Mouse (Mus musculus): ENCODE data around the gene Cdon.

Cdon gene

DNA sequence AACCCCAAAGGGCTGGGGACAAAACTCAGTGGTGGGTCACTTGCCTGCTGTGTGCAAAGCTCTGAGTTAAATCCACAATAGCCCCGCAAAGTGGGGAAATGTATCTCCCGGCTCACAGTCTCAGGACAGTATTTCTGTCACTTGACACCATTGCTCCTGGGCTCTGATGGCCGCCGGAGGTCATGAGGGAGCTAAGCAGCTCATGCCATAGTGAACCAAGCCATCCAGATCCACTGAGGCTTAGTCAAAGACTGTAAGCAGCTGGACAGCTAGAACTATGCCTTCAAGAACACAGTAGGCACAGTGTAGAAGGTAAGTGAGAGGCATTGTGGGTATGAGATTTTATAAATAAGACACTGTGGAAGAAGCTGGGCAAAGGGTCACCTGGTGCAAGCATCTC is 74.0 kb downstream of the Cdon start:
- no peak for DNase-seq

DNA sequence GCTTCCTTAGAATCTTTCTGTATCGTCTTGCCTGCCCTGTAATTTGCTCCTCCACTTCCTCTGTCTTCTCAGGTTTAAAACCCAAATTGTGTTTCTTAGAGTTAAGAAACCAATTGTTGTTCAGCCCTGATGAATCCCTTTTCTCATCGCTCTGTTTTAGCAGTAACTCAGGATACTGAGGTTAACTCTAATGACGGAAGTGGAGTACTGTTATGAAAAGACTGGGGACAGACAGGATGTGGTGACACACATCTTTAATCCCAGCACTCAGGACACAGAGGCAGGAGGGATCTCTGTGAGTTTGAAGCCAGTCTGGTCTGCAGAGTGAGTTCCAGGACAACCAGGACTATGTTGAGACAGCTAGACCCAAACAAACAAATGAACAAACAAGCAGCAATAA is 74.5 kb downstream of the Cdon start:
- no peak for DNase-seq

DNA sequence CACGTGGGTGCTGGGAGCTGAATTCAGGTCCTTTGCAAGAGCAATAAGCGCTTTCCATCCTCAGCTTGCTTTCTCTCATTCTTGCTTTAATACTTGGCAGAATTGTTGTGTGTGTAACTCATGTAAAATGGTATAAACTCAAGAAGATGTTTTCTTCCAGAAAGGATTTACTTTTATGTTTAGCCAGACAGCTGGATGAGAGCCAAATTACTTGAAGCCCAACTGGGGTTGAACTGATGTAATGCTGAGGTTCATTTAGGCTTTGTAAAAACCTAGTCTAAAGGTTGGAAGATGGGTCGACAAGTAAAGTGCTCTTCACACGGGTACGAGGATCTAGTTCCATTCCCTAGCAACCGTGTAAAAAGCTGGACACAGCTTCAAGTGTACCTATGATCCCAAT is 79.0 kb downstream of the Cdon start:
- DNase-seq: no peak

DNA sequence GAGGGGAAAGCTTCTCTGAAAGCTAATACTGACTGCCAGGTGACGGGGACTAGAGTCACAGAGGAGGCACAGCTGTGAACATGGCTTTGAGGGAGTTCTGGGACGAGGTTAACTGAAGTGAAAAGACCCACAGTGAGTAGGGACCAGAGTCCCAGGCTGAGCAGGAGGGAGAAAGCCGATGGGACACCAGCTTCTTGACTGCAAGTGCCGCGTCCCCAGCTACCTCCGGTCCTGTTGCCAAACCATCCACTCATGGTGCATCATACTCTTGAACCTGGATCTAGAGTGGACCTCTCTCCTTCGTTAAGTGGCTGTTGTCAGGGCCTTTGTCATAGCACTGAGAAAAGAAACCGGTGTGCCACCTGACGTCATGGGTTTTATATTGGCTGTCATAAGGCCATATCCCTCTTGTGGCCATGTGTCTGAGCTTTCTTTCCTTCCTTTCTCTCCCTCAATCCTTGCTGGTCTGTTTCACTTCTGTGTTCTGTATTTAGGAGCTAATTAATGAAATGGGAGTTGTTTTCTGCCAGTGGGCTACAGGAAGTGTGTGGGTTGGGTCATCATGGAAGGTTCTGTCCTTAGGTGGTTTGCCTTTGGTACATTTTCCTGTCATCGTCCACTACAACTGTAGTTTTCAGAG is 81.6 kb downstream of the Cdon start:
- no peak for DNase-seq

DNA sequence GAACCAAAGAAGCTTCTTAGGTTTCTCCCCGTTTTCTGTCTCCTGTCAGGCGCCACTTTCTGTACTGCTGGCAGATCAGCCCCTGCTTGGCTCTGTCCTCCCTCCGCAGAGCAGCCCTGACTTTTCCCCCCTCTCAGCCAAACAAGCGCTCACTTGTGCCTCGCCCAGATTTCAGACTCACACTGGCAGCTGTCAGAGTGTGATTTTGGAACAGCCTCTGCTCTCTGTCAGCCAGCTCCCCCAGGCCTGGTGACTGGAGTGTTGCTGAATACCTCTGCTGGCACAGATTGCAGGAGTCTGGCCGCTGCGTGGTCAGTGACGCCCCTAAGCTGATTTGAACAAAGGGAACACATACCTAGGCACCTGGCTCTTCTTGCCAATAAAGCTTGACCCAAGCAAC is 87.3 kb downstream of the Cdon start:
- DNase-seq: no peak

DNA sequence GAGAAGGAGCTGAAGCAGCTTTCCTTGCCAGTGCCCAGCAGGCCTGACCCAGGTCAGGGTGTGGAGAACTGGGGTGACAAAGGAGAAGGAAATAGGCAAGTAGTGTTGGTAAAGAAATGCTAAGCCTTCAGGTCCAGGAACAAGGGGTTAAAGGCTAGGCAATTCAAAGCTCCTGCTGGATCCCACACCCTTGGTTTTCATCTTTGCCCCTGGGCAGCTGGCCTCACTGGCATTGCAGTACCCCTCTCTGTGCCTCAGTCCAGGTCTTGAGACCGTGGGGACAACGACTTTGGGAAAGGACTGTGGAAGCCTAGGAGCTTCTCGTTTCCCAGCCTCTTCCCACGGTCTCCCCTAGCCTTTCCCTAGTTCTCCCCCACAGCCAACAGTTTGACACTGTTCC is 93.0 kb downstream of the Cdon start:
- no peak for DNase-seq

DNA sequence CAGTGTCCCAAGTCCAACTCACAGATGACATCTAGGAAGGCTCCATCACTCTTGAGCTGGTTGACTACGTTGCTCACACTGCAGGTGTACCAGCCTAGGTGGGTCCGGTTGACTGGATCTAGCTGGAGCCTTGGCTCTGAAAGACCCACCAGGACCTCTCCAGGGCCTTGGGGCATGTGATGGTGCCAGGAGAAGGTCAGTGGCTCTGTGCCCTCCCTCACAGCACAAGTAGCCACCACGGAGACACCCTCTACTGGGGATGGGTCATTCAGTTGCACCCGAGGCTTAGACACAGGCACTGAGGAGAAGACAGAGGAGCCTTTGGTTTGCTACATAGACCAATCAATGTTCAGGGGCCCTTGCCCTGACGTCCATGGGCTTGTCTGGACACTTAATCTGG is 95.3 kb downstream of the Cdon start:
- no peak for DNase-seq

DNA sequence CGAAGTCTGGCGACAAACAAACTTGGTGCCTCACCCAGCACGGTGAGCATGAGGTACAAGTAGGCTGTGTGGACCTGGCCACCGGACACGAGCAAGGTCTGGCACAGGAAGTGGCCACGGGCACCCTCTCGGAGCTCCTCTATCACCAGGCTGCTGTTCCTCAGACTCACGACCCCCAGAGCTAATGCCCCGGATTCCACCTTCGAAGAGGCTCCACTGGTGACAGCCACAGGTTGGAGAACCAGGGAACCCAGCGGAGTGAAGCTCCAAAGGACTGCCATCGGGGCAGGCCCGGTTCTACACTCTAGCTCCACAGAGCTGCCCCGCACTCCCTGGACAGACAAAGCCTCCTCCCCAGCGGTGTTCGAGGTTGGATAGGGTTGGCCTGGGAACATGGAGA is 95.8 kb downstream of the Cdon start:
- DNase-seq: no peak

DNA sequence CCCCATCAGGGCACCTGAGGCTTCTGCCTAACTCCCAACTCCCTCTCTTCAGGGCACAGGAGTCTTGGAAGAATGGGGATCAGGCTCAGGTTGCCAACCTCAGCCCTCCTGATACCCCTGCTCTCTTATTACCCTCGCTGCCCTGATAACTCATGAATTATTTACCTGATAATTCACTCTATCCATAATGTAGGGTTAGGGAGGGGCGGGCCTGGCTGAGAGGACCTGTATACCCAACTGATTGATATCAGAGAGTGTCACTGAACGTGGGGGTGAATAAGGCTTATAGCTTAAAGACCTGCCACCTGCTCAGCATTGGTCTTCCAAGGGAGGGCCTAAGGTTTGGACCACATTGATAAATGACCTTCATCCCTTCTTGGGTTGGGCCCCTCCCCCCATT is 97.2 kb downstream of the Cdon start, which contains the start of gene Gm1113:
TSS of gene Gm1113 (minus strand) at position 101 of the 400 bp plus-strand sequence.
- DNase-seq: no peak

DNA sequence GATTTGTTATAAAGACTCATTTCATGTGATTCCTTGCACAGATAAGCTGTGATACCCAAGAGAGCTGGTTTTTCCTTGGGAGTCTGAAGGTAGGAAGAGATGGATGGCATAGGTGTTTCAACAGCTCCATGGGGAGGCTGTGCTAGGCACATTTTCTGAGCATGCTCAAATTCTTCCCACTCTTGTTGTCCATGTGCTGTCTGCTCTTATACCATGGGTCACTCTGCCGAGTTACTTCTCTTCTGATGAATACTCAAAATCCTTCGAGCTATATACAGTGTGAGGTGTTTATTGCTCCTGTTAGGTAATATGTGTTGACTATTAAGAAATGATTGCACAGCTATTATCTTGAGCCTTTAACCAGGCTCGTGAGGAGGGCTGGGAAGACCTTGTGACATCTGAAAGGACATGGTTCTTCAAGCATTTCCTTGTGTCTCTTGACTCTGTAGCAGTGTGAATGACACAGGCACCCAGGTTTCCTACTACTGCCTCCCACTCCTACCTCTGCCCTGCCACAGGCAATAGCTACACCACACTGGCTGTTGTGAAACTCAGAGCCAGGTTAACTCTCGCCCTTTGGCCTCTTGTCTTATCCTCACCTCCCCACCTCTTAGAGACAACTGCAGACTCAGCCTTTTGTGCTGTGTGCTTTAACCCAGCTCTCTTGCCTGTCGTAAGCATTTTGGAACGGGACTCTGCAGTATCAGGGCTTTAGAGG is 99.9 kb downstream of the Cdon start:
- DNase-seq: no peak

DNA sequence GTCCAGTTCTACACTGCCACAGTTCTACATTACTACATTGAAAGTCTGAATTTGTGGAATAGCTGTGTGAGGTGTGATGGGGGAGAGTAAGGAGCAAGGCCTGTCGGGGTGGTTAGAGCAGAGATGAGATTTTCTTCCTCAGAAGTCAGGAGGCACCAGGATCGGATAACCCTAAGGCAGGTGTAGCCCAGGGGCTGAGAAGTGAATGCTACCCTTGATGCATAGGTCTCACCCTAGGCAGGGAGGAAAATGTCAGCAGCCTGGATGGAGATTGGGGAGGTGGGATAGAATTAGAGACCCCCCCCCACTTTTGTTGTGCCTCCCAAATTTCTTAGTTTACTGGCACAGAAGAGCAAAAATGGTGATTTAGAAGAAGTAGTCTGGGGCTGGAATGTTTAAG is 101.3 kb downstream of the Cdon start:
- DNase-seq: no peak

DNA sequence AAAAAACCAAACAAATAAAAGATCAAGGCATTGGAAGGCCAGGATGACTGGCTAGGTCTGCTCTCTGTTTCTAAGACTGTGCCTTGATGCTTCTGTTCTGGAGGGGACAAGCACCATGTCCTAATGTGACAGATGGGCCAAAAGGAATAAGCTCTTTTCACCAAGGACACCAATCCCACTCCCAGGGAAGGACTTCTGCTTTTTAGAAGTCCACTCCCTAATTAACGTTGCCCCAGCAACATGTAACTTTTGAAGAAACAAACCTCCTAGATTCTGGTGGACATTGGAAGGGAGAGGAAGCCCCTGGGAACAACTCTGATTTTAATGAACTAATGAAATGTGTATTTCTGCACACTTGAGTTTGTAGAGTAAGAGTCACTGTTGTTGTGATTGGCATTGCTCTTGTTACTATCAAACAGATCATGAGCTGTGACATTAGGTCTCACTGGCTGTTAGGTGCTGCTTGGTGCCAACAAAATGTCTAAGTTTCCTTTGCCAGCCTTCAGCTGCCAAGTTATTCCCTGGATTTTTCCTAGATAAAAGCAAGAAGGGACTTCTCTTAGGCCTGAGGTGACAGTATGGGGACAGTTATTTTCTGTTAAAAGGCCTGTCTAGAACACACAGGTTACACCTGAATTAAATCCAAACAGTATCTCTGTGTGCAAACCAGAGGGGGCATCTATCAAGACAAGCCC is 102.0 kb downstream of the Cdon start:
- no peak for DNase-seq

DNA sequence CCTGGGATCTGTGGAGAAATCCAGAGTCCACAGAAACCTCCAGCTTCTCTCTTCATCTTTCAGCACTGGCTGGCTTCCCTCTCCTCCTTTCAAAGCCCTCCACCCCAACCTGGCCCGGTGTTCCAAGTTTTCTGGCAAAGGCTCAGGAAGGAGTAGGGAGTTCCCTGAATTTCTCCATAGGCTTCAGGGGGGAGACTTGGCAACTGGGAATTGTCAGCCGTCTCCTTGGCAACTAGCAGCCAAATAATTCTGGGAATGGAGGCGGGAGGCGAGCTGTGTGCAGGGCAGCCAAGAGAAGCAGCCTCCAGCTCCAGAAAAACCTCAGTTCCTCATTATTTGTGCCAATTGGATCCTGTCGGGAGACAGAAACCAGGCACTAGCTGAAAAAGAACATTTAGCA is 102.6 kb downstream of the Cdon start:
- DNase-seq: no peak

DNA sequence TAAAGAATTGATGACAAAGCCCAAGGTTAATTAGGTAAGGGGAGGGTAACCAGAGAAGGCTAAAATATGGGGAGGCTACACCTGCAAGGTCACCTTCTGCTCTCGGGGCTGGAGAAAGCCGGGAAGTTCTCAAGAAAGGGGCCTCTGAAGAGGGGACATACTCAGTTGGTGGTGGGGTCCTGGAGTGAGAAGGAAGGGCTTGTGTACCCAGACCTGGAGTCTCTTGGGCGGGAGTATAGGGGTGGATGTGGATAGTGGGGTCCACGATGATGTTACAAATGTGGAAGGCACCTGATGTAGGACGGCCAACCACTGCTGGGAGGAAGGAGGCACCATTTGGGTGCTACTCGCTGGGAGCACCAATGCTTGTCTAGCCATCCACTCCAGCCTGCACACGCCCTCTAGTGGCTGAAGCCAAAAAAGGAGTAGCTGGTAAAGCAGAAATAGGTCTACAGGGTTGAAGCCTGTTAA is 103.0 kb downstream of the Cdon start:
- peak; percentile 43 for DNase-seq

DNA sequence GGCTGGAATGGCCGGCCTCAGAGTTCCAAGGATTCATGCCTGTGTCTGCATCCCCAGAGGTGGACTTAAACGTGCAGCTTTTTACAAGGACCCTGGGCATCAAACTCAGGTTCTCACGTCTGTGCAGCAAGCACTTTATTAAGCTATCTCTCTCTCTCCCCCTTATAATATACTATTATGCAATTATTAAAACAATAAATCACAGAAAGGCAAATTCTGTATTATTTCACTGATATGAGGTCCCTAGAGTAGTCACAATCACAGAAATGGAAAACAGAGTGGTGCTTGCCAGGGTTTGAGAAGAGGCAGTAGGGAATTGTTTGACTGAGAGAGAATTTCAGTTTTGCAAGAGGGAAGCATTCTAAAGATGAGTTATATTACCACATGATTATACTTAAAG is 108.2 kb downstream of the Cdon start:
- DNase-seq: no peak

DNA sequence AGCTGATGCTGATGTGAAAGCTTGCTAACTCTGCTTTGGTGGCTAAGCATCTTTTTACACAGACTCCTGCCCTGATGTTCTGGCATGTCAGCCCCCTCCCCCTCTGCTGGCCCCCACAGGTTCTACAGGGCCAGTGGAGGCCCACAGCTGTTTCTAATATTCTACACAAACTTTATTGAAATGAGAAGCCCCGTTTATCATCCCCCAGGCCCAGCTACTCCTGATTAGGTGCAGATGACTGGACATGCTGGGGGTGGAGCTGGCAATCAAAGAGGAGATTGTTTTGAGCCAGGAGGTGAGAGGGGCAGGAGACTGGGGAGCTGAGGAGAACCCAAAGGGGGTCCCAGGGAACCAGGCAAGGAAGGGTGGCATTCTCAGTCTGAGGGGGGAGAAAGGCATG is 108.9 kb downstream of the Cdon start:
- DNase-seq: no peak

DNA sequence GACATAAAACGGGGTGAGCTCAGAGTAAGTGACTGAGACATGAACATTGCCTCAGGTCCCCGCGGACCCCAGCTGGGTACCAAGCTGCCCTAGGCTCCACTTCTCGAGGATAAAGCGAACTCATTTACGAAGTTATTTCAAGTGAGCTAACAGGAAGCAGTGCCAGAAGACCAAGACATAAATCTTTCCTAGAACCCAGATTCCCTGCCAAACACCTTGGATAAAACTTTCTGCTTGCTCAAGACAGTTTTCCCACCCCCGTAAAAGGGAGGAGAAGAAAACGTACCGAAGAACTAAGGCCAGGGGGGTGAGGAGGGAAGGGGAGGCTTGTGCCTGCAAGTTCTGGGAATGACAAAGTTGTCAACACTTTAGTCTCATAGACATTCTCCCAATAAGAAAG is 112.3 kb downstream of the Cdon start:
- DNase-seq: no peak

DNA sequence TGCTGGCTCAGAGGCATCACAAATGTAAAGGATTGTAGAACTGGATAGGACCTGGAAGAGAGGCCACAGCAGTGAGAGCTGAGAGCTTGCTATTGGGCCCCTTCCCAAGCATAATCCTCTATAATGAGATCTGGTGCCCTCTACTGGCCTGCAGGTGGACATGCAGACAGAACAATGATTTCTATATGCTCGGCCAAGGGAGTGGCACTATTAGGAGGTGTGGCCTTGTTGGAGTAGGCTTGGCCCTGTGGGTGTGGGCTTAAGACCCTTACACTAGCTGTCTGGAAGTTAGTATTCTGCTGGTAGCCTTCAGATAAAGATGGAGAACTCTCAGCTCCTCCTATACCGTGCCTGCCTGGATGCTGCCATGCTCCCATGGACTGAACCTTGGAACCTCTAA is 114.2 kb downstream of the Cdon start:
- no peak for DNase-seq

DNA sequence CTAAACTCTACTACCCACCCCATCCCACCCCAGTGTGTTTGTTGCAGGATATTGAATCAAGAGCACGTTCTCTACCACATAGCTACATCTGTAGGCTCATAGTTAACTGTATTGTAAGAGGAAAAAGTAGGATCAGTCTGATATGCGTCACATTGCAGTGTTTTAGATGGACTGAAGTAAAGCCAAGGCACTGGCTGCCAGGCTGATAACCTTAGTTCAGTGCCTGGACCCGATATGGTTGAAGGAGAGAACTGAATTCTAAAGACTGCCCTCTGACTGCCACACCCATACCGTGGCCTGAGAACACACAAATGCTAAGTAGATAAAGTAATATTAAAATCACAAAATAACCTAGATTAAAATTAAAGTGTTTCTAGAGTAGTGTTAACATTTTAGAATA is 114.9 kb downstream of the Cdon start:
- DNase-seq: no peak

DNA sequence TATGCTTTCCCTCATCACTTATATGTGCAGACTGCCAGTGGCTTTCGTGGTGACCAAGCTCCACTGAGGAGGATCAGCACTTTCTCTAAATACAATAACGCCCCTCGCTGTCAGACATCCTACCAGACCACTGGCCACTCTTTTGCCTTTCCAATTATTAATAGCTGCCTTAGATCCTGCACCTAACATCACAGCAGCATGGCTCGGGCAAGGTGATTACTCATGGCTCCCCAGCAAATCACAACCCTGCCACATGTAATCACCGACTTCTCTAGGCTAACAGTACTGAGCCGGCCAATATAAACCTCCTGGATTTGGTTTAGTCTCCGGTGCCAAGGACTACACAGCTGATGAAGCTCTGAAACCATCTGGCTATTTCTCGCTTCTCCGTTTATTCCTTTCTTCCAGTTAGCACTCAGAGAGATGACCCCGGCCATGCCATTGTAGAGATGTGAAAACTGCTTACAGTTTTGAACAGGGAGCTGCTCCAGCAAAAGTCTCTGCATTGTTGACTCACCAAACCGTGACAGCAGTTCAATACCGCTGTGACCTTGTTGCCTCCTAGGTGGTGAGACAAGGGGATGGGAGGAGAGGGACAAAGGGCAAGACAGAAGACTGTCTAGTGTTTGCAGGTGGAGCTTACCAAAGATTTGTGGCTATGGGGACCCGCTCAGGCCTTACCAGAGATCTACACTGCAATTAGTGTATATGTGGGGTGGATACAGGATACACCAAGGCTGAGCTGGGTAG is 118.2 kb downstream of the Cdon start:
- no peak for DNase-seq

DNA sequence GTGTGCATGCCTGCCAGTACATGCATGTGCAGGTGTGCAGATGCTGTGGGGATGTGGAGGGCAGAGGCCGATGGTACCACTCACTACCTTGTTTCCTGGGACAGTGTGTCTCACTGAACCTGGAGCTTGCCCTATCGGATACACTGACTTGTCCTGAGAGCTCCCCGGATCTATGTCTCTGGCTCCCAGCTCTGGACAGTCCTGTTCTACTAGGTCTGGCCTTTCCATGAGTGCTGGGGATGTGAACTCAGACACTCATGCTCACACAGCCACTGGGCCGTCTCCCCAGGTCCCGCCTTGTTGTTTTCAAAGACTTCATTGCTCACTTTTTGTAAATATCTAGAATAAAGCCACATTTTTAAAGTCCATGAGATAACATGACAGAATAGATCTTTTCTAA is 120.1 kb downstream of the Cdon start:
- DNase-seq: no peak

DNA sequence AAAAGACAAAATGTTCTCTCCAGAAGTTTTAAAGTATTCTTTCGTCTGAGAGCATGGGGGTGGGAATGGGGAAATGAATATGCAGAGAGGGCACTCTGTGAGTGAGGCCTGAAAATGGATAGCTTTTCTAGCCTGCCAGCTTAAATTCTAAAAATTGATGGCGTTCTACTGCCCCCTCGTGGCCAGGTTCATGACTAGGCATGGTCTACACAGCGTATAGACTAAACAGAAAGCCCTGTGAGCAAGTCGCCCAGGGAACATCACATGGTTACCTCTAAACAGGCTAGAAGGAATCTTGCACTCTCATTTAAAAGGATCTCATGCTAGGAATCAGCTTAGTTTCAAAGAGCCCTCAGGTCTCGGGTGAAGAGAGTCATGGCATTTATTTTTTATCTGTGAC is 120.6 kb downstream of the Cdon start:
- peak; percentile 40 for DNase-seq

DNA sequence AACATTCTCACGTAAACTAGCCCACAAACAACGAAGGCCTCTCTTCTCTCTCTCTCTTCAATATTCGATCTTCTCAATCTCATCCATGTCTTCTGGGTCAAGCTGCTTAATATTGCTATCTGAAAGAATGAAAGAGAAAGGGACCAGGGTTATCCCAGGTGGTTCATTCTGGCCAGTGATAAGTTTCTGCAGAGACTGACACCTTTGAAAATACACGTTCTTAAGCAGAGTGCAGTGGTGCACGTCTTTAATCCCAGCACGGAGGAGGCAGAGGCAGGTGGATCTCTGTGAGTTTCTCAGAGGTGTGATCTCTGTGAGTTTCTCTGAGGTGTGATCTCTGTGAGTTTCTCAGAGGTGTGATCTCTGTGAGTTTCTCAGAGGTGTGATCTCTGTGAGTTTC is 121.0 kb downstream of the Cdon start:
- no peak for DNase-seq
